Mouse (Mus musculus): Measurements from ENCODE around the gene Kctd18. TPM values are rescaled to one million over a fixed set of nuclear protein-coding genes. Genes with fewer than 3 reads are reported as not detected.

Gene Kctd18
- polyA plus RNA-seq, 1 experiment: 21.6 TPM

DNA sequence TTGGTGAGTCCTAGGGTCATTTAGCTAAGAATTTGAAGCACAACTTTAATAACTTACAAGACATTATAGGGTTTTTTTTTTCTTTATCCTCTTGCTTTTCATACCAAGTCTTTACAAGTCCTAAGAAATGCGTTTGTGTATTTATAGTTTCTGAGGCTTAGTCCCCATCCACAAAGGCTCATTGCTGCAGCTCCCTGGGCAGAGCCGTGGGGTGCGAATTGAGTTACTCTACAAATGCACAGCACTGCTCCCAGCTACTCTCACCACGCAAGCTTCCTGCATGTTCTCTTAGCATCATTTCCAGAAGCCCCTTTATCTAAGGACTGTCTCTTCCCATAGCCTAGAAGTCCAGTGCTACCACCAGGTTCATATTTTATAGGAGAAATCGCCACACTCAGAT is 69.0 kb downstream of the Kctd18 start:
- WGBS: 75% methylated on average over 5 of the region's 5 CpGs
- Histone ChIP-seq H3K4me1 (ENCODE audit: control insufficient read depth, insufficient read depth, low read length) (no peaks in the 10 kb centered on the region), H3K27me3 (ENCODE audit: control insufficient read depth, insufficient read depth, low read length) (no peaks in the 10 kb centered on the region), H3K27ac (ENCODE audit: insufficient read depth, low read length) (no peak overlapping the region), H3K4me3 (replicated peaks; ENCODE audit: insufficient read depth, low read depth, low read length) (no peak overlapping the region)
- no peak for TF ChIP-seq CTCF (IDR thresholded peaks at IDR 0.05; ENCODE audit: borderline replicate concordance, insufficient read depth, low read depth, low read length)
- TF ChIP-seq POLR2A (IDR thresholded peaks at IDR 0.05; ENCODE audit: borderline replicate concordance, insufficient read depth, low read length): no peak
- no peak for DNase-seq

DNA sequence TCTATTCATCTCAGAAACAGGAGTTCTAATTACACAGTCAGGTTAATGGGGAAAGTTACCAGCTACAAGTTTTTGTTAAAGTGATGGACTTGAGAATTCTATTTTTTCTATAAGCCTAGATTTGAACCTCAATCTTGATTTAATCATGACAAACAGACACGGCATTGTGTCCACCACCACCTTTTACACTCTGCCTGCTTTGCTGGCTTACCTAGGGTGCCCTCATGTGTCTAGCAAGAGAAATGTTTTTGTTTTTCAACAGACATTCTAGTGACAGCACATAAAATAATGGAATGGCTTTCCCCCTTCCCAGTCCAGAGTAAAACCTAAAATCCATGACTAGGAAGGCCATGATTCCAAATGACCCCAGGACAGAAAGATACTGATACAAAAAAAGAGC is 69.6 kb downstream of the Kctd18 start:
- Histone ChIP-seq H3K4me3 (replicated peaks; ENCODE audit: insufficient read depth, low read depth, low read length) (no peak overlapping the region), H3K27me3 (ENCODE audit: control insufficient read depth, insufficient read depth, low read length) (no peaks in the 10 kb centered on the region), H3K27ac (ENCODE audit: insufficient read depth, low read length) (no peak overlapping the region), H3K4me1 (ENCODE audit: control insufficient read depth, insufficient read depth, low read length) (no peaks in the 10 kb centered on the region)
- DNase-seq: no peak
- WGBS: 6% methylated on average over 1 of the region's 1 CpGs
- peak; percentile 38; the same call in 1 of the 2 replicates for TF ChIP-seq CTCF (IDR thresholded peaks at IDR 0.05; ENCODE audit: borderline replicate concordance, insufficient read depth, low read depth, low read length)
- no peak for TF ChIP-seq POLR2A (IDR thresholded peaks at IDR 0.05; ENCODE audit: borderline replicate concordance, insufficient read depth, low read length)

DNA sequence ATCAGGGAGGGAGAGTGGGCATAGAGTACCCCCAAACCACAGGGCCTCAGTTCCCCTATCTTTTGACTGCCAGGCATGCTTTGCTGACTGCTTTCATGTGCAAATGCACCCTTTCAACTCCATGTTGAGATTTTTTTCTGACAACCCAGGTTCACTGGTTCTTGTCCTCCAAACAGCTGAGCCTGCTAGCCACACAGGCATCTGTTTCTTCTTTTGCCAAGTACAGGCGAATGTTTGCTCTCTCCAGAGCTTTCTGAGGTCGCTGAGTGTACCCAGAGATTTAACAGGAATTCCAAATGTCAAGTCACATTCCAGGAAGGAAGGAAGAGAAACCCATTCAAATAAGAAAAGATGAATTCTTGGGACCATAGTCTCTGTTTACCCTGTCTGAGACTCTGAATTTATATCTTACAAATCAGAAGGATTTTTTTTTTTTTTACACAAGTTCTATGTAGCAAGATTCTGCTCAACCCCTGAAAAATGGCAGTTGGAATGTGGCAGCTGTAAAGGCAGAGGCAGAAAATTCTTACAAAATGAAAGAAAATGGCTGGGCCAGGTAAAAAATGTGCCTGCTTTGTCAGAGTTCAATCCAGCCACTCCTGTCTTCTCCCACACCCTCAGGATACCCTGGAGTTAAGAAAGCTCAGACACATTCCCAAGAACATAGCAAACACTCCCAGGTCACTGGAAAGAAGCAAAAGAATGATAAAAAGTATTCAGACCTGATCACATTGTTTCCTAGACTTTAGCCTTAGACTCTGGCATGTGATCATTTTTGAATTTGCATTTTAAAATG is 71.0 kb downstream of the Kctd18 start:
- no peak for TF ChIP-seq CTCF (IDR thresholded peaks at IDR 0.05; ENCODE audit: borderline replicate concordance, insufficient read depth, low read depth, low read length)
- TF ChIP-seq POLR2A (IDR thresholded peaks at IDR 0.05; ENCODE audit: borderline replicate concordance, insufficient read depth, low read length): no peak
- no peaks in the 10 kb centered on the region for H3K27me3 ChIP-seq (ENCODE audit: control insufficient read depth, insufficient read depth, low read length)
- H3K4me1 ChIP-seq (ENCODE audit: control insufficient read depth, insufficient read depth, low read length): no peaks in the 10 kb centered on the region
- no peak overlapping the region for H3K27ac ChIP-seq (ENCODE audit: insufficient read depth, low read length)
- DNase-seq: no peak
- WGBS: 27% methylated on average over 2 of the region's 2 CpGs
- no peak overlapping the region for H3K4me3 ChIP-seq (replicated peaks; ENCODE audit: insufficient read depth, low read depth, low read length)

DNA sequence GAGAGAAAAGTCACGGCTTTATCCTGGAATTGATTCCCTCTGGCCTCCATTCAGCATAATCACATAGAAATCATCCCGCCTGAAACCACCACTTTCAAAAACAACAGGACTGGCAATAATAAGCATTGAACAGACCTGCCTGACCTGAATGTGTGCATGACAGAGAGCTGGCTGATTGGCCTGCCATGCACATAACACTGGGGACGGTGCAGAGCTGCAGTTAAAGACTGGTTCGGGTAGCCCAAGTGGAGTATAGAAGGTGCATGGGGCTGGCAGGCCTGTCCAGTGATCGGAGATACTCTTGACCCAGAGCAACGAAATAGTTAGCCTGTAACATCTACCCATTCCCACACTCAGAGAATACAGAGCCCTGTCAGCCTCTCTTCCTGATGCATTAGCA is 76.5 kb downstream of the Kctd18 start:
- no peak overlapping the region for H3K4me3 ChIP-seq (replicated peaks; ENCODE audit: insufficient read depth, low read depth, low read length)
- no peak for DNase-seq
- no peaks in the 10 kb centered on the region for H3K27me3 ChIP-seq (ENCODE audit: control insufficient read depth, insufficient read depth, low read length)
- no peaks in the 10 kb centered on the region for H3K4me1 ChIP-seq (ENCODE audit: control insufficient read depth, insufficient read depth, low read length)
- no peak for TF ChIP-seq CTCF (IDR thresholded peaks at IDR 0.05; ENCODE audit: borderline replicate concordance, insufficient read depth, low read depth, low read length)
- no peak for TF ChIP-seq POLR2A (IDR thresholded peaks at IDR 0.05; ENCODE audit: borderline replicate concordance, insufficient read depth, low read length)
- H3K27ac ChIP-seq (ENCODE audit: insufficient read depth, low read length): no peak overlapping the region
- WGBS: 79% methylated on average over 6 of the region's 6 CpGs

DNA sequence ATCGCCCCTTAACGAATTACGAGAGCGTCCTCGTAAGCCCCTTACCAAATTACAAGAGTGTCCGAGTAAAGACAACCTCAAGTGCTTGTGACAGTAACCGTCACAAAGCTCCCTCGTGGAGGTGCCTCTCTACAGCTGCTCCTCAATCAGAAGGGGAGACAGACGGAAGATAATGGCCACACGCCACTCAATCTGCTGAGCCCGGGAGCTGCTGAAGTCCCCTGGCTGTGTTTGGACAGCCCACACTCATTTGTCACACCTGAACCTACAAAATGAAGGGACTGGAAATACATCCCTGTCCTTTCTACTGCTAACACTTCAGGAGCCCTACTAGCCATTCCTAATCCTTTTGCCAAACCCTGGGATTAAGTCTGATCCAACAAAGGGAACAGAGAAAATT is 77.0 kb downstream of the Kctd18 start:
- DNase-seq: no peak
- 50% methylated on average over 11 of the region's 11 CpGs for WGBS
- no peak overlapping the region for H3K27ac ChIP-seq (ENCODE audit: insufficient read depth, low read length)
- TF ChIP-seq POLR2A (IDR thresholded peaks at IDR 0.05; ENCODE audit: borderline replicate concordance, insufficient read depth, low read length) (no peak), CTCF (IDR thresholded peaks at IDR 0.05; ENCODE audit: borderline replicate concordance, insufficient read depth, low read depth, low read length) (no peak)
- no peaks in the 10 kb centered on the region for H3K4me1 ChIP-seq (ENCODE audit: control insufficient read depth, insufficient read depth, low read length)
- H3K27me3 ChIP-seq (ENCODE audit: control insufficient read depth, insufficient read depth, low read length): no peaks in the 10 kb centered on the region
- H3K4me3 ChIP-seq (replicated peaks; ENCODE audit: insufficient read depth, low read depth, low read length): no peak overlapping the region

DNA sequence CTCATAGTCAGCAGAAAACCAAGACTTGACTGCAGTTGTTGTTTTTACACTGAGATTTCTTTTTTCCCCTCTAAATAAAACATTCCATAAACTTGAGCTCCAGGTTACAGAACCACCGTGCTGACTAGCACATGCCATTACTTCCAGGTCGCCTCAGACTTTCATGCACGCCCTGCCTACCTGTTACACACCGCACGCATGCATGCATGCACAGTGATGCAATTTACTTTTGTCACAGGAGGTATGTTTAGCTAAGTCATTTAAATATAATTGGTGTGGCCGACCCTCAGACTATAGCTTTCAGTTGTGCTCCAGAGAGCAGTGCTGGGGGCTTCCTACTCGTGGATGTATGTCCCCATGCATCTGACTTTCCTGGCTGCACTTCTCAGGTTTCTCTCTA is 77.7 kb downstream of the Kctd18 start:
- WGBS: 79% methylated on average over 7 of the region's 7 CpGs
- H3K27me3 ChIP-seq (ENCODE audit: control insufficient read depth, insufficient read depth, low read length): no peaks in the 10 kb centered on the region
- DNase-seq: no peak
- TF ChIP-seq POLR2A (IDR thresholded peaks at IDR 0.05; ENCODE audit: borderline replicate concordance, insufficient read depth, low read length): no peak
- no peak for TF ChIP-seq CTCF (IDR thresholded peaks at IDR 0.05; ENCODE audit: borderline replicate concordance, insufficient read depth, low read depth, low read length)
- H3K4me3 ChIP-seq (replicated peaks; ENCODE audit: insufficient read depth, low read depth, low read length): no peak overlapping the region
- no peak overlapping the region for H3K27ac ChIP-seq (ENCODE audit: insufficient read depth, low read length)
- no peaks in the 10 kb centered on the region for H3K4me1 ChIP-seq (ENCODE audit: control insufficient read depth, insufficient read depth, low read length)

DNA sequence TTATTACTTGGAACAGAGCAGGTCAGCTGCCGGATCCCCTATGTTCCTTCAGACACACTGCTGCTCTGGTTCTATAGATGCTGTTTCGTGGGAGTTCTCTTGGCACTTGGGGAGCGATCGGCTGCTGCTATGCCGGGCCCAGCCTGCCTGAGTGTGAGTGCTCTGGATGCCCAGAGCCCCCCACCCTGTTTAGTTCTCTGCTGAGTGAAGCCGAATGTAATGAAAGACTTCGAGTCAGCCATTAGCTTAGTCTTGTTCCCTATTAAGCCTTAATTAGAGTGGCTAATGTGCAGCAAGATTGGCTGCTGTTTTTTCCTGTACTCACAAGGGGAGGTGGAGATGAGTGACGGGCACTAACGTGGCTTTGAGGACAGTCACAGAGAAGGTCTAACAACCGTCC is 78.1 kb downstream of the Kctd18 start:
- TF ChIP-seq CTCF (IDR thresholded peaks at IDR 0.05; ENCODE audit: borderline replicate concordance, insufficient read depth, low read depth, low read length) (no peak), POLR2A (IDR thresholded peaks at IDR 0.05; ENCODE audit: borderline replicate concordance, insufficient read depth, low read length) (no peak)
- no peaks in the 10 kb centered on the region for H3K27me3 ChIP-seq (ENCODE audit: control insufficient read depth, insufficient read depth, low read length)
- DNase-seq: no peak
- H3K4me1 ChIP-seq (ENCODE audit: control insufficient read depth, insufficient read depth, low read length): no peaks in the 10 kb centered on the region
- no peak overlapping the region for H3K4me3 ChIP-seq (replicated peaks; ENCODE audit: insufficient read depth, low read depth, low read length)
- H3K27ac ChIP-seq (ENCODE audit: insufficient read depth, low read length): no peak overlapping the region
- 69% methylated on average over 10 of the region's 10 CpGs for WGBS

DNA sequence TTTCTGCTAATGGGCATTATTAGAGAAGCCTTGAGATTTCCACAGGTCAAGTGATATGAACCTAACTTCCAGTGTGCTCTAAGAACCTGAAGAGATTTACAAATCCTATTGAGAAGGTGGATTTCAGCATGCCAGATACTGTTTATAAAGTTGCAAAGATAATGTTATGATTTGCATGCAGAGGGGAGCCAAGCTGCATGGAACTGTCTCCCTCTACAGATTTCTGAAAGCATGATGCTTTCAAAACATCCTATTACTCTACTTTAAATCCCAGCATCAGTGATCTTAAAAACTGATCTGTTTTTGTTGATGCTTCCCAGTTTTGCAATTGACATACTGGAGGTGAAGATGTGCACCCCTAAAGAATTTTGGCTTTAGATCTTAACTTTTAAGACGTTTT is 84.5 kb downstream of the Kctd18 start:
- Histone ChIP-seq H3K4me3 (replicated peaks; ENCODE audit: insufficient read depth, low read depth, low read length) (no peak overlapping the region), H3K27ac (ENCODE audit: insufficient read depth, low read length) (no peak overlapping the region), H3K4me1 (ENCODE audit: control insufficient read depth, insufficient read depth, low read length) (no peaks in the 10 kb centered on the region), H3K27me3 (ENCODE audit: control insufficient read depth, insufficient read depth, low read length) (no peaks in the 10 kb centered on the region)
- no peak for TF ChIP-seq CTCF (IDR thresholded peaks at IDR 0.05; ENCODE audit: borderline replicate concordance, insufficient read depth, low read depth, low read length)
- TF ChIP-seq POLR2A (IDR thresholded peaks at IDR 0.05; ENCODE audit: borderline replicate concordance, insufficient read depth, low read length): no peak
- DNase-seq: no peak
- 42% methylated on average over 1 of the region's 1 CpGs for WGBS

Data from cerebellum, adult 2 months (tissue).